In genomic region chr5:115063391-115063790, GRCm38 (mm10) we compare ENCODE assay signal across 19 mouse cellular contexts. TPM values are rescaled to one million over a fixed set of nuclear protein-coding genes. Genes with fewer than 3 reads are reported as not detected.
"Had no signal": no experiment of that assay in that cellular context is flagged by ENCODE, and none has a peak within 500 bp of the region (broad histone marks: within the 10 kb centered on the region; RNA-seq: fewer than 3 reads in every experiment).

No protein-coding gene starts in this region.

- H3K27ac ChIP-seq: limb, embryonic 13.5 days; macrophage; neural tube, embryonic 13.5 days had no signal

- DNase-seq: kidney, adult 11 months; kidney, adult 9 months; kidney, postnatal 14 days; left cerebral cortex, postnatal 4 days; lung, embryonic 14.5 days; lung, postnatal 14 days; midbrain, embryonic 14.5 days; right cerebral cortex, postnatal 14 days; thymus, postnatal 36 days had no signal

- H3K9me3 ChIP-seq: limb, embryonic 13.5 days; neural tube, embryonic 13.5 days had no signal

- H3K4me2 ChIP-seq: limb, embryonic 13.5 days; lung, embryonic 14.5 days; neural tube, embryonic 13.5 days had no signal

- H3K27me3 ChIP-seq: limb, embryonic 13.5 days; neural tube, embryonic 13.5 days had no signal

- H3K4me1 ChIP-seq: limb, embryonic 13.5 days; neural tube, embryonic 13.5 days had no signal

- H3K4me3 ChIP-seq: limb, embryonic 13.5 days; neural tube, embryonic 13.5 days had no signal

- H3K9ac ChIP-seq: limb, embryonic 13.5 days; lung, embryonic 14.5 days; neural tube, embryonic 13.5 days had no signal

RNA-seq across cellular contexts. Expression of gene Gm10401, which starts 34.7 kb away (rescaled TPM):
- total RNA-seq: layer of hippocampus, adult 8-10 months; layer of hippocampus, postnatal 14 days; left cerebral cortex, adult 18-20 months; left cerebral cortex, postnatal 10 days; left cerebral cortex, postnatal 4 days; liver, adult 2 months; monocyte, adult 5-6 weeks had no signal
- polyA plus RNA-seq: spleen, adult 2 months had no signal
